Mouse (Mus musculus) frontal cortex, adult 2 months (tissue): ENCODE results near the gene Sdf4. TPM values are rescaled to one million over a fixed set of nuclear protein-coding genes. Genes with fewer than 3 reads are reported as not detected.

Experiments
- DNase-seq, 2 experiments: peaks; one replicate each; pipeline ENCODE4 v3.0.0; 2022; ENCODE audit warnings: low spot score in 1 of 2; ENCODE audit errors: extremely low spot score in 1 of 2
- polyA plus RNA-seq: library from polyadenylated mRNA; depleted of rRNA; stranded (reverse); fragments of >200 nt; gene quantifications from 2 replicates; pipeline ENCODE4 v1.2.3, GENCODE M21; 2012; rRNA removed

The Sdf4 gene
- polyA plus RNA-seq, 1 experiment: 128 TPM

- no peak for DNase-seq
Observed at GRCm38 (mm10) chr4:156053113-156053512, 60.4 kb downstream of the Sdf4 start.

- no peak for DNase-seq
Observed at GRCm38 (mm10) chr4:156054130-156054529, 61.5 kb downstream of the Sdf4 start.

DNA sequence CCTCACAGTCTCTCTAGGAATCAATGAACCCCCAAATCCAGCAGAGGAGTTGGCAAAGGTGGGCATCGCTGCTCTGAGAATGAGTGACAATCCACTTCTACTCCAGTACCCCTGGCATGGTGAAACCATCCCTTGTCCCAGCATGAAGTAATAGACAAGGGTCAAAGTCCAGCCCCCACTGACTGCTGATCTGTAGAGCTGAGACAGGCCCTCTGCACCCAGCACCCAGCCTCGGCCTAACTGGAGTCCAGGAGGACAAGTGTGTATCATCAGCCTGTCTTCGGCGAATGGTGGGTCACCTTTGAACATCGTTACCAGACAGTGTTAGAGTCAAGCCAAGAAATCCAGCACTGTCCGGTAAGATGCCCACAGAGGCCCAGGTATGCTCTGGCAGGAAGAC lies 61.9 kb downstream of the Sdf4 start:
- DNase-seq: no peak

GRCm38 (mm10) chr4:156055173-156055572 lies 62.5 kb downstream of the Sdf4 start:
- no peak for DNase-seq

DNA sequence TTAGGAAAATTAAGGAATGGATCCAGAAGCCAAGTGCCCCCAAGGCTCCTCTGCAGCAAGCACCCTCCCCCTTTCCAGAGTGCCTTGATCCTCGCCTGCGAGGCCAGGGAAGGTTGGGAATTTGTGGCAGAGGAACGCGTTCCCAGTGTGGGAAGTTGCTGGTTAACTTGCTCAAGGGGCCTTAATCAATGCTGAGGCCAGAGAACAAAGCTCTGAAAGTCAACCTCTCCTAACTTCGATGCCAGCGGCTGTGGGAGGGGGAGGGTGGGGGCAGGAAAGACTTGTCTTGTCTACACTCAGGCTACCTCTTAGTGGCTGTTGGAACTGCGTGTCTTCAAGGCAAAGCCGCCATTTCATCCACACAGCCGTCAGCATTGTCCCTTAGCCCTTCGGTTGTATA lies 65.0 kb downstream of the Sdf4 start:
- DNase-seq: no peak

DNA sequence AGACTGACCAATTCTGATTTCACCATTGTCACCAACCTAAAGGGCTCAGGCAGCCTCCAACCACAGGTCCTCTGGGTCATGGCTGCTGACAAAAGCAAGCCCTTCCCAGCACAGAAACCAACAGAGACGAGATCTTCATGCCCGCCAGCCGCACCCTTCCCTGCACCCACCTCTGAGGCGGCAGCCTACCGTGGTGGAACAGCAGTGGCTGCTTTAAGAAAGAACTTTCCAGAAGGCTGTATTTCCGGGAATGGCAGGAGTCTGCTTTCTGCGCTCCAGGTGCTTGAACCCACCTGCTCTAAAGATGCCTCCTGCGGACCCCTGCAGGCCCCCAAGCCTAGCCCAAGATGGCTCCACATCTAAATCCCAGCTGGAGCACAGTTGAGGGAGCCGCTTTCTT lies 66.2 kb downstream of the Sdf4 start:
- no peak for DNase-seq

DNA sequence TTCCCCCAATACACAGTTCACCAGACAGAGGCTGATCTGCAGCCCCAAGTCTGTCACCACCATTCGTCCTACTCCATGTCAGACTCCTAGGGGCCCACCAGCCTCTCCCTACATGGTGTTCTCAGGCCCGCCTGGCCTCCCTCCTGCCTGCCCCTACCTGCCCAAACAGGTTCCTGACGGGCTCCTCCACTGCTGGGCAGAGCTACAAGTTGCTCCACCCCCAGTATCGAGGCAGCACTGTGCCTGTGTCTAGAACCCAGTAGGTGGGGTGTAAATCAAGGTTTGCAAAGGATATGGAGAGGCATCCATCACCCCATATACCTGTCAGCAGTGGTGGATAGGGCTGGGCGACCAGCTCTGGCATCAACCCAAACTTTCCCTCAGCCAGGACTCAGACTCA lies 66.6 kb downstream of the Sdf4 start, which contains the start of gene Ttll10:
Ttll10 (minus strand) TSS at position 154 of the 400 bp plus-strand sequence.
- no peak for DNase-seq

GRCm38 (mm10) chr4:156059713-156060112 lies 67.0 kb downstream of the Sdf4 start:
- no peak for DNase-seq

Other genes with a start within 250 kb of the Sdf4 start
- 88.4 and 95.8 TPM in 2 replicates for gene Atad3a, start 231.8 kb upstream of the Sdf4 start, polyA plus RNA-seq
- 30.7 and 31.8 TPM in 2 replicates for gene Vwa1, start 218.2 kb upstream of the Sdf4 start, polyA plus RNA-seq
- 24.2 and 26.8 TPM in 2 replicates for gene Tmem88b, start 207.0 kb upstream of the Sdf4 start, polyA plus RNA-seq
- not detected in 2 replicates for gene Ankrd65, start 202.4 kb upstream of the Sdf4 start, polyA plus RNA-seq
- gene Mrpl20, start 190.0 kb upstream of the Sdf4 start, polyA plus RNA-seq: 101 and 116 TPM in 2 replicates
- gene Ccnl2, start 180.4 kb upstream of the Sdf4 start, polyA plus RNA-seq: 127 and 144 TPM in 2 replicates
- 126 and 131 TPM in 2 replicates for gene Aurkaip1, start 161.6 kb upstream of the Sdf4 start, polyA plus RNA-seq
- 19.0 and 19.3 TPM in 2 replicates for gene Mxra8, start 153.2 kb upstream of the Sdf4 start, polyA plus RNA-seq
- gene Dvl1, start 145.5 kb upstream of the Sdf4 start, polyA plus RNA-seq: 129 and 134 TPM in 2 replicates
- 0.36 and 0.38 TPM in 2 replicates for gene Tas1r3, start 129.5 kb upstream of the Sdf4 start, polyA plus RNA-seq
- 19.6 and 22.3 TPM in 2 replicates for gene Cptp, start 123.4 kb upstream of the Sdf4 start, polyA plus RNA-seq
- 36.9 and 41.1 TPM in 2 replicates for gene Ints11, start 123.3 kb upstream of the Sdf4 start, polyA plus RNA-seq
- gene Pusl1, start 101.1 kb upstream of the Sdf4 start, polyA plus RNA-seq: 86.6 and 87.9 TPM in 2 replicates
- 101 and 109 TPM in 2 replicates for gene Acap3, start 101.0 kb upstream of the Sdf4 start, polyA plus RNA-seq
- 69.5 and 70.8 TPM in 2 replicates for gene Ube2j2, start 49.0 kb upstream of the Sdf4 start, polyA plus RNA-seq
- gene C1qtnf12, start 30.6 kb upstream of the Sdf4 start, polyA plus RNA-seq: 14.3 and 17.1 TPM in 2 replicates
- gene B3galt6, start 223 bp upstream of the Sdf4 start, polyA plus RNA-seq: 9.7 and 10.6 TPM in 2 replicates
- 3.6 and 5.9 TPM in 2 replicates for gene Tnfrsf4, start 21.0 kb downstream of the Sdf4 start, polyA plus RNA-seq
- 0.22 and 0.27 TPM in 2 replicates for gene Tnfrsf18, start 33.3 kb downstream of the Sdf4 start, polyA plus RNA-seq
- gene Ttll10, start 66.5 kb downstream of the Sdf4 start, polyA plus RNA-seq: 0.04 and 0.06 TPM in 2 replicates
- gene 9430015G10Rik, start 117.1 kb downstream of the Sdf4 start, polyA plus RNA-seq: 34.8 and 38.7 TPM in 2 replicates
- gene Rnf223, start 137.6 kb downstream of the Sdf4 start, polyA plus RNA-seq: 1.5 and 2.5 TPM in 2 replicates
- 198 and 200 TPM in 2 replicates for gene Agrn, start 204.6 kb downstream of the Sdf4 start, polyA plus RNA-seq
- gene Isg15, start 207.9 kb downstream of the Sdf4 start, polyA plus RNA-seq: 8.9 and 10.4 TPM in 2 replicates
- 5.2 and 5.4 TPM in 2 replicates for gene AW011738, start 210.4 kb downstream of the Sdf4 start, polyA plus RNA-seq
- 0.92 and 0.96 TPM in 2 replicates for gene Perm1, start 223.0 kb downstream of the Sdf4 start, polyA plus RNA-seq
- gene Plekhn1, start 242.0 kb downstream of the Sdf4 start, polyA plus RNA-seq: 79.0 and 85.8 TPM in 2 replicates
- gene Noc2l, start 243.1 kb downstream of the Sdf4 start, polyA plus RNA-seq: 93.4 and 96.7 TPM in 2 replicates